In the genomic region with DNA sequence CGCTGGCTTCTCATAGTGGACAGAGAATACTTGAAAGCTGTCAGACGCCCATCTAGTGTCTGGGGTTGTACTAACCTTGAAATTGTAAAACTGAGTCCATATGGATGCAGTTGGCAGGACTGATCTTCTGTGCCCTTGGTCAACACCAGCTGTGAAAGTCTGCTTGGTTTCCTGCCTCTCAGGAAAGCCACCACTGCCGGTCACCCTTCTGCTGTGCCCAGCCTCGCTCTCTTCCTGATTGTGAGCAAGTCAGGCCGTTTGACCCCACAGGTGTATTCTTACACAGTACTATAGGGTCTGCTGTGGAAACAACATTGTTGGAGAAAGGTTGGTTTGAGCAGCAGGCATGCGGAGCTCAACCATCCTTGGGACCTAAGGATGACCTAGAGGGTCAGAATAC, we compare ENCODE assay signal across 23 mouse cellular contexts. TPM values are rescaled to one million over a fixed set of nuclear protein-coding genes. Genes with fewer than 3 reads are reported as not detected.
DNase-seq lines count a peak whose midpoint lies in the region; ATAC-seq and TF ChIP-seq lines count a peak whose summit lies in the region.
"Had no signal": no experiment of that assay in that cellular context is flagged by ENCODE, and none has a peak within 500 bp of the region (broad histone marks: within the 10 kb centered on the region; RNA-seq: fewer than 3 reads in every experiment).

No protein-coding gene starts in this region.

- no peak for DNase-seq in hindbrain, postnatal 0 days (ENCODE audit: low spot score)
- peak; percentile 65 for DNase-seq in midbrain, embryonic 11.5 days (ENCODE audit: low spot score, missing footprints)
- DNase-seq in cerebellum, adult 8-10 months, result no peak
- DNase-seq: adrenal gland, adult 2 months; adrenal gland, postnatal 10 days; adrenal gland, postnatal 25 days; cerebellum, adult 11-12 months; cerebellum, adult 2 months; cerebellum, adult 9-11 months; cerebellum, postnatal 14 days; cerebellum, postnatal 36 days; embryo, embryonic 11 days had no signal

- H3K9ac ChIP-seq in hindbrain, embryonic 13.5 days, result peak overlapping the region; percentile 29; the same call in 1 of the 2 replicates
- H3K9ac ChIP-seq in hindbrain, postnatal 0 days (replicated peaks; ENCODE audit: low read length), result no peak overlapping the region
- H3K9ac ChIP-seq in midbrain, embryonic 11.5 days (ENCODE audit: low read length), result no peak overlapping the region
- H3K9ac ChIP-seq in midbrain, embryonic 16.5 days (ENCODE audit: low read depth, low read length), result no peak overlapping the region
- H3K9ac ChIP-seq: embryonic facial prominence, embryonic 13.5 days; embryonic facial prominence, embryonic 15.5 days had no signal

- ATAC-seq in hindbrain, embryonic 13.5 days (ENCODE audit: low FRiP score), result no peak
- no peak for ATAC-seq in hindbrain, postnatal 0 days
- ATAC-seq in megakaryocyte, adult 5-6 weeks (ENCODE audit: poor library complexity, severe bottlenecking), result no peak
- no peak for ATAC-seq in midbrain, embryonic 11.5 days (ENCODE audit: low FRiP score)
- no peak for ATAC-seq in midbrain, embryonic 16.5 days
- ATAC-seq: forebrain, embryonic 14.5 days; forebrain, embryonic 16.5 days had no signal

- H3K9me3 ChIP-seq in hindbrain, embryonic 13.5 days, result no peaks in the 10 kb centered on the region
- H3K9me3 ChIP-seq in hindbrain, postnatal 0 days (ENCODE audit: low read length), result no peaks in the 10 kb centered on the region
- H3K9me3 ChIP-seq in megakaryocyte, embryonic 14.5 days, result no peaks in the 10 kb centered on the region
- H3K9me3 ChIP-seq in midbrain, embryonic 11.5 days (ENCODE audit: control insufficient read depth, low read length), result no peaks in the 10 kb centered on the region
- no peaks in the 10 kb centered on the region for H3K9me3 ChIP-seq in midbrain, embryonic 16.5 days (replicated peaks; ENCODE audit: control insufficient read depth, low read length, poor library complexity, severe bottlenecking)
- H3K9me3 ChIP-seq: embryonic facial prominence, embryonic 13.5 days; embryonic facial prominence, embryonic 15.5 days; forebrain, embryonic 10.5 days; forebrain, embryonic 12.5 days had no signal

- H3K4me1 ChIP-seq in hindbrain, embryonic 13.5 days (replicated peaks), result peaks cover 38% of the 10 kb centered on the region
- peaks cover 4% of the 10 kb centered on the region for H3K4me1 ChIP-seq in hindbrain, postnatal 0 days (ENCODE audit: insufficient read depth, low read length)
- peaks cover 98% of the 10 kb centered on the region for H3K4me1 ChIP-seq in megakaryocyte, embryonic 14.5 days
- H3K4me1 ChIP-seq in midbrain, embryonic 11.5 days (ENCODE audit: control insufficient read depth, insufficient read depth, low read length), result peaks cover 27% of the 10 kb centered on the region
- H3K4me1 ChIP-seq in midbrain, embryonic 16.5 days (ENCODE audit: control insufficient read depth, insufficient read depth, low read length), result peaks cover 19% of the 10 kb centered on the region

- no peaks in the 10 kb centered on the region for H3K27me3 ChIP-seq in hindbrain, embryonic 13.5 days
- no peaks in the 10 kb centered on the region for H3K27me3 ChIP-seq in hindbrain, postnatal 0 days (ENCODE audit: insufficient read depth, low read length)
- peaks cover 10% of the 10 kb centered on the region for H3K27me3 ChIP-seq in megakaryocyte, embryonic 14.5 days (replicated peaks)
- no peaks in the 10 kb centered on the region for H3K27me3 ChIP-seq in midbrain, embryonic 11.5 days (ENCODE audit: control insufficient read depth, insufficient read depth, low read length)
- no peaks in the 10 kb centered on the region; the same call in 1 of the 2 replicates for H3K27me3 ChIP-seq in midbrain, embryonic 16.5 days (ENCODE audit: control insufficient read depth, insufficient read depth, low read depth, low read length)

- H3K36me3 ChIP-seq in hindbrain, embryonic 13.5 days, result peaks cover 17% of the 10 kb centered on the region
- H3K36me3 ChIP-seq in hindbrain, postnatal 0 days (ENCODE audit: insufficient read depth, low read length), result no peaks in the 10 kb centered on the region
- H3K36me3 ChIP-seq in megakaryocyte, embryonic 14.5 days (replicated peaks; ENCODE audit: low read length), result peaks cover 38% of the 10 kb centered on the region
- 0 out of 2 replicates have a peak, but pooled peaks cover 2% of the 10 kb centered on the region for H3K36me3 ChIP-seq in midbrain, embryonic 11.5 days (ENCODE audit: control insufficient read depth, insufficient read depth, low read length)
- no peaks in the 10 kb centered on the region for H3K36me3 ChIP-seq in midbrain, embryonic 16.5 days (ENCODE audit: control insufficient read depth, insufficient read depth, low read length)
- H3K36me3 ChIP-seq: embryonic facial prominence, embryonic 13.5 days; embryonic facial prominence, embryonic 15.5 days had no signal

- no peak for TF ChIP-seq CTCF in hindbrain, postnatal 0 days (IDR thresholded peaks at IDR 0.05; ENCODE audit: low read depth)

- H3K27ac ChIP-seq in hindbrain, embryonic 13.5 days, result no peak overlapping the region
- no peak overlapping the region for H3K27ac ChIP-seq in hindbrain, postnatal 0 days
- H3K27ac ChIP-seq in midbrain, embryonic 11.5 days (ENCODE audit: low read depth, low read length), result no peak overlapping the region
- no peak overlapping the region for H3K27ac ChIP-seq in midbrain, embryonic 16.5 days (ENCODE audit: low read length)
- H3K27ac ChIP-seq: embryonic facial prominence, embryonic 13.5 days; embryonic facial prominence, embryonic 15.5 days; forebrain, embryonic 12.5 days had no signal

- no peak overlapping the region for H3K4me2 ChIP-seq in hindbrain, embryonic 13.5 days
- H3K4me2 ChIP-seq in hindbrain, postnatal 0 days (ENCODE audit: low read depth, low read length), result no peak overlapping the region
- H3K4me2 ChIP-seq in midbrain, embryonic 11.5 days, result no peak overlapping the region
- H3K4me2 ChIP-seq in midbrain, embryonic 16.5 days (ENCODE audit: low read length), result no peak overlapping the region
- H3K4me2 ChIP-seq: embryonic facial prominence, embryonic 13.5 days; embryonic facial prominence, embryonic 15.5 days had no signal

- no peak overlapping the region for H3K4me3 ChIP-seq in hindbrain, embryonic 13.5 days
- H3K4me3 ChIP-seq in hindbrain, postnatal 0 days (ENCODE audit: low read length), result no peak overlapping the region
- peak overlapping the region; percentile 95 for H3K4me3 ChIP-seq in megakaryocyte, embryonic 14.5 days (replicated peaks)
- H3K4me3 ChIP-seq in midbrain, embryonic 11.5 days (ENCODE audit: low read depth, low read length), result no peak overlapping the region
- H3K4me3 ChIP-seq in midbrain, embryonic 16.5 days (ENCODE audit: low read depth, low read length), result no peak overlapping the region
- H3K4me3 ChIP-seq: embryonic facial prominence, embryonic 13.5 days; embryonic facial prominence, embryonic 15.5 days; erythroblast, embryonic 14.5 days; forebrain, embryonic 10.5 days; forebrain, embryonic 12.5 days had no signal

- 90% methylated on average over 6 of the region's 6 CpGs for WGBS in hindbrain, embryonic 13.5 days
- WGBS in hindbrain, postnatal 0 days, result 83% methylated on average over 6 of the region's 6 CpGs
- 85% methylated on average over 6 of the region's 6 CpGs for WGBS in midbrain, embryonic 11.5 days
- 86% methylated on average over 6 of the region's 6 CpGs for WGBS in midbrain, embryonic 16.5 days

RNA-seq across cellular contexts. Expression of a gene that starts 3.5 kb away (rescaled TPM):
- 119 and 125 TPM in 2 replicates for polyA plus RNA-seq in hindbrain, embryonic 13.5 days (2015; fragmentation: Nextera tagmentation; extraction: Ambion mirVana)
- total RNA-seq in hindbrain, postnatal 0 days (2014; rRNA removed), result 298 and 316 TPM in 2 replicates
- 94.1 and 94.2 TPM in 2 replicates for polyA plus RNA-seq in hindbrain, postnatal 0 days (2015; fragmentation: Nextera tagmentation; extraction: Ambion mirVana)
- 57.1 and 57.7 TPM in 2 replicates for polyA plus RNA-seq in megakaryocyte, embryonic 14.5 days (2012; ENCODE audit: insufficient read depth, low replicate concordance)
- 7.2 and 10.1 TPM in 2 replicates for total RNA-seq in megakaryocyte, adult 5-6 weeks (2015)
- 26.4 and 32.3 TPM in 2 replicates for total RNA-seq in megakaryocyte, adult 5-6 weeks (2017)
- polyA plus RNA-seq in midbrain, embryonic 11.5 days (2014; fragmentation: Nextera tagmentation; extraction: Ambion mirVana), result 44.2 and 46.0 TPM in 2 replicates
- 185 and 190 TPM in 2 replicates for polyA plus RNA-seq in midbrain, embryonic 16.5 days (2015; fragmentation: Nextera tagmentation; extraction: Ambion mirVana)
